Mouse (Mus musculus): ENCODE results near the gene Qdpr. TPM values are rescaled to one million over a fixed set of nuclear protein-coding genes. Genes with fewer than 3 reads are reported as not detected.
"Not testable (repeated sequence)": the region's sequence is repeated elsewhere in the genome, so short reads cannot be mapped to it uniquely, and the experiment has no call there.

The Qdpr gene
- total RNA-seq, 2 experiments from 2014 or later = 130 to 138 TPM

DNA sequence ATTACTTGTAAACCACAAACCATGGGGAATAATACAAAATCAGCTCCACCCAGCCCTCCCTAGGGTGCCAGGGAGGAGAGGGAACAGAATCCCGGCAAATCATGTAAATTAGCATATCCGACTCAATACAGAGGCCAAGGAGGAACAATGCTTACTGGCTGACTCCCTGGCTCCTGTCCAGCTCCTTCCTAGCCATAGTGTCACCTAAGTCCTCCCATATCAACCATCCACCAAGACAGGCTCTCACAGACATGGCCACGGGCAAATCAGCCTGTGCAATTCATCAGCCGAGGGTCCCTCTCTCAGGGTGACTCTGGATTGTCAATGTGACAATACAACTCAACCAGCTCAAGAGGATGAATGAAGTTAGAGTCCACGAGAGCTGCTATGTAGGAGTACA is 1.4 kb downstream of the Qdpr start:
- Histone ChIP-seq H3K27ac (no peak overlapping the region), H3K4me3 (peak overlapping the region; percentile 85)
- TF ChIP-seq CTCF (IDR thresholded peaks at IDR 0.05) = no peak
- intact Hi-C loops (cut with DNase I) = loop anchor here (2.0 kb wide), 1 partner anchor 44 kb away; the partner anchor contains the start of gene Lap3
- no peak for DNase-seq (ENCODE audit: extremely low spot score in 1 of 2, low spot score in 2 of 2)

DNA sequence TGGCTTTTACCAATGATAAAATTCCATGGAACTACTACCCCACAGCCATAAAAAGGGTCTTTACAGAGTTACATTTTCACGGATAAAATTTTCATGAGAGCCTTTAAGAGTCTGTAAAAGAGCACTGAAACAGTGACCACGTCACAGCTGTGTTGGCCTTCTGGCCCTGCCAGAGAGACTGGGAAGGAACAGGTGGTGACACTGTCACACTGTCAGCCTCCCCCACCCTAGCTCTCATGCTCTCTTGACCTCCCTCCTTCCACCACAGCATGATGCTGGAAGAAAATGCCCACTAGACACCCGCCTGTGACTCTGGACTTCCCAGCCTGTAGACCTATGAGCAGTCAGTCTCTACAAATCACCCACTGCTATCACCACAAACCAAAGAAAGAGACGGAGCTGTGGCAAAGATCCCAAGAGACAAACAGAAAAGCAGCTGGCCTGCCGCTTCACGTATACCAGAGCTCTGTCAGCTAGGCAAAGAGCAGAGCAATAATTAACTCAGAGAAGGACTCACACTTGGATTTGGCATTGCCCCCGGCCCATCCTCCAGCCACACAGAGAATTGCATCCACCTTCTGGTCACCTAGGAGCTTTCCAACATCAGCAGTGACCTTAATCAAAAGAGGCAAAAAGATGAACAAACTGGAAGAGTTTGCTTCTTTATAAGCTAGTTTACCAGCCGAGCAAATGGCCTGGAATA is 5.8 kb downstream of the Qdpr start:
- DNase-seq (ENCODE audit: extremely low spot score in 1 of 2, low spot score in 2 of 2) = no peak
- intact Hi-C loops (cut with DNase I) = no loop called here
- no peak overlapping the region for H3K4me3 ChIP-seq
- no peak for TF ChIP-seq CTCF (IDR thresholded peaks at IDR 0.05)
- no peak overlapping the region for H3K27ac ChIP-seq

DNA sequence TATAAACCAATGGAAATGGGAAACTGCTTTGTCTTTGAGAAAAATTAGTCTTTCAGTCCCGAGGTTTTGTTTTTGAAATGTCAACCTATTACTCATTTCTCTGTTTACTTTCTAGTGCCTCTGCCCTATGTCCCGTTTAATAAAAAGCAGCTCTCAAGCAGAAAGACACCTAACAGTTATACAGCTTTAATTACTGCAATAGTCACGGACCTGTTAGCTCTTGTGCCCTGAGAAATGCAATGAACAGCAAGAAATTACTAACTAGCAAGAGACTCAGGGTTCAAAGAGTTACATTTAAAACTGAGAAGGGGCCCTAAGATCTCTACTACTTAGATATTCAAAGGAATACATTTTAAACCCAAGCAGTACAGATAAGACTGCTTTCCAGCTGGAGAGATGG is 8.3 kb downstream of the Qdpr start:
- H3K27ac ChIP-seq = no peak overlapping the region
- no peak for TF ChIP-seq CTCF (IDR thresholded peaks at IDR 0.05)
- H3K4me3 ChIP-seq = no peak overlapping the region
- intact Hi-C loops (cut with DNase I) = no loop called here
- DNase-seq (ENCODE audit: extremely low spot score in 1 of 2, low spot score in 2 of 2) = no peak

DNA sequence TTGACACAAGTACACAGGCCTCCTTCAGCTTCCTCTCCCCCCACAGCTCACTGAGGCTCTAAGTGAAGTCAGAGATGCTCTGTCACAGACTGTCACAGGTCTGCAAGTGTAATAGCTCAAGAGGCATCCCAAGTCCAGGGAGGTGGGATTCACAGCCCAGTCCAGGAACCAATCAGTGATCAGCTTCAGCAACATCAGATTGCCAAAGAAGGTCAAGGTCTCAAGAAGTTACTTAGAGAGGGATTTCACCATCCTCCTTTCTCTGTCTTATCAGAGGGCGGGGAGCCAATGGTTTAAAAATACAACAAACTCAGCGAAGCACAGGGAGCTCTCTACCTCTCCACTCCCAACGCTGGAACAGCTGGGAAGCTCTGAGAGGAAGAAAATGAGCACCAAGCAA is 8.9 kb downstream of the Qdpr start:
- intact Hi-C loops (cut with DNase I) = no loop called here
- no peak overlapping the region for H3K27ac ChIP-seq
- no peak for TF ChIP-seq CTCF (IDR thresholded peaks at IDR 0.05)
- H3K4me3 ChIP-seq = no peak overlapping the region
- no peak for DNase-seq (ENCODE audit: extremely low spot score in 1 of 2, low spot score in 2 of 2)

DNA sequence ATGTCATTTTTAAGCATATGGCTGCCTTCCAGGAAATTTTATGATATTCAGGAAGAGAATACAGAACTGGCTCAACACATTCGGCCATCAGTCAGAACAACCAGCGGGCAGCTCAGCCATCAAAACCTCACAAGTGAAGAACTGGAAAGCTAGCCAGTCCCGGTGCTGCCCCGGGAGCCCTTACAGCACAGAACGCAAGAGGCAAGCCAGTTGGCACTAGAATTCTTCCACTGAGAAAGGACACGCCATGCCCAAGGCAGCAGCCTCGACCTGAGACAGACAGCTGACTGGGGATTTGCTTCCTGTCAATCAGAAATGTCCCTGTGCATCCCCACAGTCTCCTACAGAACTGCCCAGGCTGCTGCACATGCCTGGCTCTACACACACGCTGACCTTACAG is 11.7 kb downstream of the Qdpr start:
- no peak overlapping the region for H3K4me3 ChIP-seq
- no peak overlapping the region for H3K27ac ChIP-seq
- no peak for DNase-seq (ENCODE audit: extremely low spot score in 1 of 2, low spot score in 2 of 2)
- TF ChIP-seq CTCF (IDR thresholded peaks at IDR 0.05) = no peak
- intact Hi-C loops (cut with DNase I) = loop anchor here (10.0 kb wide), 1 partner anchor 1544 kb away; no protein-coding TSS in a partner anchor

DNA sequence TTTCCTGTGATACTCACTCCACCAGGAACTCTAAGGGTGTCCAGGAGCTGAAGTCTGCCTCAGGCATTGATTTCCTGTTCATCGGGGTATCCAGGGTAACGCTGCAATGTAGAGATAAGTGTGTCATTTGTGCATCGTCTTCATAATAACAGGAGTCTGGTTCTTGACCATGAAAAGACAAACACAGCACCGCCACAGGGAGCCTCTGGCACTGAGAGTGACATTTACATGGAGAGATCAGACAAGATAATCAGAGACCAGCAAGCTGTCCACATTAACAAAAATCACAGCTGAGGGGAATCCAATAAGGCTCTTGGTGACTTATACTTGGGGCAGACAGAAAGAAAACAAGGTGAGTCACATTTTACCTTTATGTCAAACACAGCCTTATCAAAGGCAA is 12.2 kb downstream of the Qdpr start:
- H3K27ac ChIP-seq = no peak overlapping the region
- H3K4me3 ChIP-seq = no peak overlapping the region
- intact Hi-C loops (cut with DNase I) = loop anchor here (10.0 kb wide), 1 partner anchor 1543 kb away; no protein-coding TSS in a partner anchor
- no peak for TF ChIP-seq CTCF (IDR thresholded peaks at IDR 0.05)
- DNase-seq (ENCODE audit: extremely low spot score in 1 of 2, low spot score in 2 of 2) = no peak

DNA sequence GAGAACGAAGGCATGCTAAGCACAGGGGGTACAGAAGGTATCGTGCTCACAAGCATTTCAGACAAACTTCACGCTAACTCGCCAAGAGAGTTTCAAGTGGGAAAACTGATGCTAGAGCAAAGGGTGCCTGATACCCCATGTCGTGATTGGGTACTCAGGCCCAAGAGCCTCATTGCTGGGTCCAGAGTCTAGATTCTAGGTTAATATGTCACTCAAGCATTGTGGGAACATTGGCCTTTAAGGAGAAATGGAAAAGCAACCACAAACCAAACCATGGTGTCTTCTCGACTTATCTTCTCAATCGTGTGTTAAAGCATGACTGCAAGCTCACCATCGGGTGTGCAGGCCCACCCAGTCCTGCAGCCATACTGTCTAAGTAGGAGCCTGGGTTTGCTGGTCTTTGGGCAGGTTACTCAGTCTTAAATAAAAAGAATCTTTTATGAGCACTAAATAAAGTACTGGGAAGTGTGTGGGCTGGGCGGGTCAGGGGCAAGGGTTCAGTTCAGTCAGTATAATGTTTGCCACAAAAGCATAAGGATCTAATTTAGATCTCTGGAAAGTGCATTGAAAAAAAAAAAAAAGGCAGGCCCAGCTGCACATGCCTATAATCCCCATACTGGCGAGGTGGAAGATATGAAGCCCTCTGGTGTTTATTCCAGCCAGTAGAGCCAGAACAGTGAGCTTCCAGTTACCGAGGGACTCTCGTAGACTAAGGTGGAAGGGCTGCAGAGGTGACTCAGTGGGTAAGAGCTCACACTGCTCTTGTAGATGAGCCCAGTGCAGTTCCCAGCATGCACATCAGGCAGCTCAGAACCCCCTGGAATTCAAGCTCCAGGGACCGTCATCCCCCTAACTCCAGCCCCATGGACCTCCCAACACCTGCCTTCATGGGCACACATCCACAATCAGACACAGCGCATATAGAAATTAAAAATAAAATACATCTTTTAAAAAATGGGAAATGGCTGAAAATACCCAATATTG is 13.8 kb downstream of the Qdpr start:
- intact Hi-C loops (cut with DNase I) = loop anchor here (10.0 kb wide), 1 partner anchor 1541 kb away; no protein-coding TSS in a partner anchor

DNA sequence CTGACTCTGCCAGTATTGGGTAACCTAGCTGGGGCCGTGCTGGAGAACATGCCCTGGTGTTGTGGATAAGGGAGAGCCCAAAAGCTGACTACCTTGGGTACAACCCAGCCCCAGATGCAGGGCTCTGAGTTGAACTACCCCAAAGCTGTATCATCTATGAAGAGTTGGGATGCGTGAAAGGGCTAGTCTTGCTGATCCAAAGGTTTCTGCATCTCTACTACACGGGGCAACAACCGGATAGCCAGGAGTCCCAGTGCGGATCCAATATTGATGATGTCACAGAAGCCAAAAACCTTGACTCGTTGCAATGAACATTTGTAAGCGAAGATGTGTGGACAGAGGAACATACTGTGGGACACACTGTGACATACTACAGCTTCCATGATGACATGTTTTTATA is 22.1 kb downstream of the Qdpr start:
- no peak overlapping the region for H3K4me3 ChIP-seq
- TF ChIP-seq CTCF (IDR thresholded peaks at IDR 0.05) = no peak
- intact Hi-C loops (cut with DNase I) = loop anchor here (10.0 kb wide), 1 partner anchor 1373 kb away; no protein-coding TSS in a partner anchor
- no peak overlapping the region for H3K27ac ChIP-seq
- peak in 1 of 2 experiments; percentile 5 for DNase-seq (ENCODE audit: extremely low spot score in 1 of 2, low spot score in 2 of 2)

More for the DNA sequence above, 13.8 kb downstream of the Qdpr start:
- Histone ChIP-seq H3K4me3 (no peak overlapping the region), H3K27ac (no peak overlapping the region)
- no peak for TF ChIP-seq CTCF (IDR thresholded peaks at IDR 0.05)
- no peak for DNase-seq (ENCODE audit: extremely low spot score in 1 of 2, low spot score in 2 of 2)

DNA sequence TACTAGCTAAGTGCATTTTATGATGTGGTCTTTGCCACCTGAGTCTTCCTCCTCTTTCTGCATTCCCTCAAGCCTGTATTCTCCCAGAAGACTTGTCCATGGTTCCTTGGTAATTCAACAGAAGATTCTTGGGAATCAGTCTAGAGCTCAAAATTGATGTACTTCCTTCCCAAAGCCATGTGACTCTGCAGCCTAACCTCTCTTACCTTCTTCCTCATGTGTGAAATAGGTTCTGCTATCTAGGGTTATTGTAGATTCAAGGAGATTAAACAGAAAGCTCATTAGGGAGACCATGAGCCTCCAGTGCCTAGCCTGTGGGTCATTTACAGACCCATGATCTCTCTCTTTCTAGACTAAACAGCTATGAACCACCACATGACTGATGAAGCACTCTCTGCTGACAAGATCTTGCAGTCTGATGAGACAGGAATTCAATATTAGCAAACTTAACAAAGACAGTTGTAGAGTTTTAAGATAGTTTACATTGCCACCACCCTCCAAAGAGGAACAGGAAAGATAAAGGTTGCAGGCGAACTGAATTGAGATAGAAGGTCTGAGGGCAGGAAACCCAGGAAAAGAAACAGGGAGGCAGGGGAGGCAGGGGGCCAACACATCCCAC is 23.5 kb downstream of the Qdpr start:
- H3K27ac ChIP-seq = no peak overlapping the region
- DNase-seq (ENCODE audit: extremely low spot score in 1 of 2, low spot score in 2 of 2) = no peak
- intact Hi-C loops (cut with DNase I) = loop anchor here (10.0 kb wide), 1 partner anchor 1372 kb away; no protein-coding TSS in a partner anchor
- TF ChIP-seq CTCF (IDR thresholded peaks at IDR 0.05) = no peak
- no peak overlapping the region for H3K4me3 ChIP-seq

DNA sequence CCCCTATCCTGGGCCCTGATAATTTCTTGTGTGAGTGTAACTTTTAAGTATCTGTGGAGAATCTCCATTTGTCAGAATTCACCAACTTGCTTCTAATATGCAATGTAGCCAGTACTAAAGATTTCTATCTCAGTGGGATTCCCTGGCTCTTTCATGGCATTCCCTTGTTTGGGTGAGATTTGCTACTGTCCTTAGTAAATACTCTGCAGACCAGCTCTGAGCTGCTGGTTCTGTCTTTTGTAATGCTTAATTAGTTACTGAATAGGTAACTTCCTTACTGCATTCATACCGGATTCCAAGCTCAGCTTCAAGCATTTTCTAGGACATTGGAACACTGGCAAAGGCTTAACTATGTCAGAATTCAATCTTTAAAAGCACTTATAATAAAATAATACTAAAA is 24.3 kb downstream of the Qdpr start:
- DNase-seq (ENCODE audit: extremely low spot score in 1 of 2, low spot score in 2 of 2) = not testable (repeated sequence)
- intact Hi-C loops (cut with DNase I) = loop anchor here (2.0 to 10.0 kb wide), 2 partner anchors 1141 to 1371 kb away; no protein-coding TSS in a partner anchor

DNA sequence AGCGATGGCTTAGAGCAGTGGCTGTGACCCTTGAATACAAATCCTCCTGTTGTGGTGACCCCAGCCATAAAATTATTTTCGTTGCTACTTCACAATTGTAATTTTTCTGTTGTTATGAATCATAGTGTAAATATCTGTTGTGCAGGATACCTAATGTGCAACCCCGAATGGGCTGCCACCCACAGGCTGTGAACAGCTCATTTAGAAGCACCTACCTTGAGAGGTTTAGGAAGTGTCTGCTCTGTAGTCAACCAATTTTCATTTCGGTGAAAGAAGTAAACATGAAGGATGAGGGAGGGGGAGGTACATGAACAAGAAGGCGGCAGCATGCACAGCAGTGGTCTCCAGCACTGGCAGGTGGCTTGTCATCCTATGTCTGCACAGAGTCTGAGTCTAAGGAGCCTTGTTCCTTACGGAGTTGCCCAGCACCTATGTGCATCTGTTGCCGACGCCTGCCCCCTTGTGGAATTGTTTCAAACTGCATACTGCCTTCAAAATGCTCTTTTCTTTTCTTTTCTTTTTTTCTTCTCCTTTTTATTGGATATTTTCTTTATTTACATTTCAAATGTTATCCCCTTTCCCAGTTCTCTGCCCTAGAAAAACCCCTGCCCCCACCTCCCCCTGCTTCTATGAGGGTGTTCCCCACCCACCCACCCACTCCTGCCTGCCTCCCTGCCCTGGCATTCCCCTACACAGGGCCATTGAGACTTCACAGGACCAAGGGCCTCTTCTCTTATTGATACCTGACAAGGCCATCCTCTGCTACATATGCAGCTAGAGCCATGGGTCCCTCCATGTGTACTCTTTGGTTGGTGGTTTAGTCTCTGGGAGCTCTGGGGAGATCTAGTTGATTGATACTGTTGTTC is 25.8 kb downstream of the Qdpr start:
- Histone ChIP-seq H3K27ac (no peak overlapping the region), H3K4me3 (no peak overlapping the region)
- intact Hi-C loops (cut with DNase I) = loop anchor here (2.0 to 10.0 kb wide), 3 partner anchors 1122 to 1369 kb away; no protein-coding TSS in a partner anchor
- peak; percentile 85 for TF ChIP-seq CTCF (IDR thresholded peaks at IDR 0.05)
- DNase-seq (ENCODE audit: extremely low spot score in 1 of 2, low spot score in 2 of 2) = peak; percentile 49 to 70

More for the DNA sequence above, 24.3 kb downstream of the Qdpr start:
- not testable (repeated sequence) for H3K27ac ChIP-seq, H3K4me3 ChIP-seq
